Mouse (Mus musculus) heart, embryonic 11.5 days (tissue): ENCODE measurements around the gene Gm12216. TPM values are rescaled to one million over a fixed set of nuclear protein-coding genes. Genes with fewer than 3 reads are reported as not detected.

ENCODE experiments used
- ATAC-seq: fragments of 200-750 bp; cut with Nextera tagmentation; replicated peaks from 2 replicates; pipeline ENCODE4 v1.8.0; 2017; ENCODE audit warnings: moderate library complexity; ENCODE audit not compliant: insufficient number of reproducible peaks, low FRiP score, low TSS enrichment
- H3K27ac ChIP-seq: fragments of 300-500 bp; sonication (generic); 2 replicates; pipeline ENCODE4 v1.5.1; 2014; ENCODE audit warnings: mild to moderate bottlenecking, low read depth, low read length
- H3K27me3 ChIP-seq: fragments of 300-500 bp; sonication (generic); 2 replicates; pipeline ENCODE4 v1.6.1; 2014; ENCODE audit warnings: mild to moderate bottlenecking, low read length, mixed read lengths; ENCODE audit not compliant: control insufficient read depth, insufficient read depth
- H3K36me3 ChIP-seq: fragments of 300-500 bp; sonication (generic); 2 replicates; pipeline ENCODE4 v1.6.1; 2014; ENCODE audit warnings: mild to moderate bottlenecking, low read length, moderate library complexity, mixed read lengths; ENCODE audit not compliant: control insufficient read depth, insufficient read depth
- H3K4me1 ChIP-seq: fragments of 300-500 bp; sonication (generic); 2 replicates; pipeline ENCODE4 v1.6.1; 2014; ENCODE audit warnings: low read length; ENCODE audit not compliant: control insufficient read depth, insufficient read depth
- H3K4me2 ChIP-seq: fragments of 300-500 bp; sonication (generic); 2 replicates; pipeline ENCODE4 v1.6.1; 2014; ENCODE audit warnings: mild to moderate bottlenecking, moderate library complexity
- H3K4me3 ChIP-seq: fragments of 300-500 bp; sonication (generic); 2 replicates; pipeline ENCODE4 v1.5.1; 2014; ENCODE audit warnings: low read depth, low read length
- H3K9ac ChIP-seq: fragments of 300-500 bp; sonication (generic); 2 replicates; pipeline ENCODE4 v1.6.1; 2014; ENCODE audit warnings: mild to moderate bottlenecking, low read depth, low read length, moderate library complexity
- H3K9me3 ChIP-seq: fragments of 300-500 bp; sonication (generic); replicated peaks from 2 replicates; pipeline ENCODE4 v1.6.1; 2016; ENCODE audit warnings: low read length; ENCODE audit not compliant: control insufficient read depth
- WGBS: fragments of 180-500 bp; shearing (Covaris S2); extraction: QIAGEN DNeasy Blood & Tissue Kit; methylation state at CpG from one replicate; pipeline ENCODE4 v1.1.7; 2014; ENCODE audit not compliant: insufficient replicate concordance; 5-methylcytosine and 5-hydroxymethylcytosine counted together
- polyA plus RNA-seq: library from polyadenylated mRNA; unstranded; fragments of >200 nt; fragmentation: Nextera tagmentation; extraction: Ambion mirVana; gene quantifications from 2 replicates; pipeline ENCODE4 v1.2.1, GENCODE M21; 2014

The Gm12216 gene
- polyA plus RNA-seq, 1 experiment from 2014 or later, result not detected

DNA sequence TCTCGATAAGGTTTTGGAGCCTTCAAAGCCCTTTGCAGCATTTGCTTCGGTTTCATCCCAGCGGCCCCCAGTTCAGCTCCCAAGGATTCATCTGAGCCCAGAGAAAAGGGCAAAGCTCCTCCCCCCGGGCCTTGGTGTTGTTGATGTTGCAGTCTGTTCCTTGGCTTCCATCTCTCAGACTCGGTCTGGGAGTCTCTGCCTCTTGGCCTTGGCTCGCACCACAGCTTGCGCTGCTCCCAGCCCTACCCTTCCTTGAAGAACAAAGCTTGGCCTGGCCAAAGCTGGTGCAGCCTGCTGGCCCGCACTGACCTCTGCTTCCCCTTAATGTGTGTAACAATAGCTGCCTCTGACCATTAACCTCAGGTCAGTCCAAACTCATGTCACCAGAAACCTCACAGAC, 70.9 kb downstream of the Gm12216 start:
- no peaks in the 10 kb centered on the region for H3K27me3 ChIP-seq
- H3K27ac ChIP-seq, result no peak overlapping the region
- WGBS, result 66% methylated on average over 8 of the region's 8 CpGs
- H3K4me1 ChIP-seq, result no peaks in the 10 kb centered on the region; the same call in 1 of the 2 replicates
- no peaks in the 10 kb centered on the region; the same call in 1 of the 2 replicates for H3K9me3 ChIP-seq
- no peak for ATAC-seq
- no peak overlapping the region for H3K9ac ChIP-seq
- no peak overlapping the region for H3K4me2 ChIP-seq
- H3K36me3 ChIP-seq, result no peaks in the 10 kb centered on the region
- no peak overlapping the region for H3K4me3 ChIP-seq

DNA sequence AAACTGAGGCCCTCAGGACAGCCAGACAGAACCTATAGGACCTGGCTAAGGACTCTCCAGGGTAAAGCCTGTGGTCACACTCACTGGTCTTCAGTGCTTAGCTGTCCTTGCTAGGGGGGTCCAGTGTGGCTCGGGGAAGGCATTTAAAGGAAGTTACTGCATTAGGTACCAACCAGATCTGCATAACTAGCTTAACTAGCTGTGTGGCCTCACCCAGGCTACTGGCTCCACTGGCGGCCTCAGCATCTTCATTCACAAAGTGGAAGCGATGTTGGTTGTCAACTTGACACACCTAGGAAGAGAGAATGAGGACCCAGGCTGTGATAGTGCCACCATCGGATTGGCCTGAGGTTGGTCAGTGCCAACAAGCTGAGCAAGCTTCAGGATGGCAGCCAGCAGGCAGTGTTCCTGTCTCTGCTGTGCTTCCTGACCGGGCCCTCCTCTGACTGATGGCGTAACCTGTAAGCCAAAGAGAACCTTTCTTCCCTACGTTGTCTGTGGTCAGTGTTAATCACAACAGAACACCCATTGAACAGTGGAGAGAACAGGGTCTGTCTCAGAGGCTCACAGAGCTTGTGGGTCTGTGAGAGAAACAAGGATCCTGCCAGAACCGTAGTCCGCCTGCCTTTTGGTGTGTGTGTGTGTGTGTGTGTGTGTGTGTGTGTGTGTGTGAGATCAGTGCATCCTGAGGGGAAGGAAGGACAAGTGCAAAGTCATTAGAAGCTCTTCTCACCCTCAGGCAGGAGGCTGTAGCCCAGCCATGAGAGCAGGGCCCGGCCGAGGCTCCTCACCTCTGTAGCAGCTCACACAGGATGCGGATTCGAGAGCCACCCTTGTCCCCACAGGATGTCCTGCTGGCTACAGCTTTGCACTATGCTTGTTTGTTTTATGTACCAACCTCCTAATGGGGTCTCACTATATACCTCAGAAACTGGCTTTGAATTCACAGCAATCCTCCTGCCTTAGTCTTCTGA, 72.7 kb downstream of the Gm12216 start:
- Histone ChIP-seq H3K27ac (no peak overlapping the region), H3K9ac (no peak overlapping the region), H3K4me2 (no peak overlapping the region), H3K36me3 (no peaks in the 10 kb centered on the region), H3K9me3 (no peaks in the 10 kb centered on the region; the same call in 1 of the 2 replicates), H3K4me3 (no peak overlapping the region), H3K4me1 (no peaks in the 10 kb centered on the region; the same call in 1 of the 2 replicates), H3K27me3 (no peaks in the 10 kb centered on the region)
- no peak for ATAC-seq
- 73% methylated on average over 13 of the region's 13 CpGs for WGBS

GRCm38 (mm10) chr11:53785311-53785936, 73.6 kb downstream of the Gm12216 start:
- no peak for ATAC-seq
- no peak overlapping the region for H3K4me3 ChIP-seq

DNA sequence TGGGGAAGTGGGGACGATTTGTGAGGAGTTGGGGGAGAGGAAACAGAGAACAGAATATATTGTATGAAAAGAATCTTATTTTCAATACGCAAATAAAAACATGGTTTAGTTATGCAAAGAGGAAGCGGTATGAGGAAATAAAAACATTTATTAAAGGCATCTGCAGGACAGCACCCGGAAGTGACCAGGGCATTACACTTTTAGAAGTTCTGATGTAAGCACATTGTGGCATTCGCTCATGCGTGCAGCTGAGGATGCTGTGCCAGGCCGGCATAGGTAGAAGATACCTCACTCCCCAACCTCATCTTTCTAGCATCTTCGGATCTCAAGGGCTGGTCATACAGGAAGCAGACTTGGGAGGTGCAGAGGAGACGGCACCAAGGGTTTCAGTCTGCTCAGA, 75.8 kb downstream of the Gm12216 start:
- 81% methylated on average over 9 of the region's 9 CpGs for WGBS
- Histone ChIP-seq H3K9ac (no peak overlapping the region), H3K4me3 (no peak overlapping the region), H3K27ac (no peak overlapping the region), H3K27me3 (no peaks in the 10 kb centered on the region), H3K4me1 (no peaks in the 10 kb centered on the region), H3K9me3 (no peaks in the 10 kb centered on the region), H3K36me3 (no peaks in the 10 kb centered on the region), H3K4me2 (no peak overlapping the region)
- ATAC-seq, result no peak

More at GRCm38 (mm10) chr11:53785311-53785936, 73.6 kb downstream of the Gm12216 start:
- H3K4me2 ChIP-seq, result no peak overlapping the region
- WGBS, result 73% methylated on average over 3 of the region's 3 CpGs
- no peak overlapping the region for H3K9ac ChIP-seq
- H3K4me1 ChIP-seq, result no peaks in the 10 kb centered on the region; the same call in 1 of the 2 replicates
- H3K9me3 ChIP-seq, result no peaks in the 10 kb centered on the region; the same call in 1 of the 2 replicates
- no peaks in the 10 kb centered on the region for H3K27me3 ChIP-seq
- no peak overlapping the region for H3K27ac ChIP-seq
- H3K36me3 ChIP-seq, result no peaks in the 10 kb centered on the region

GRCm38 (mm10) chr11:53781964-53782363, 77.1 kb downstream of the Gm12216 start:
- Histone ChIP-seq H3K4me1 (no peaks in the 10 kb centered on the region), H3K4me2 (no peak overlapping the region), H3K9me3 (no peaks in the 10 kb centered on the region), H3K36me3 (no peaks in the 10 kb centered on the region), H3K27ac (no peak overlapping the region), H3K9ac (no peak overlapping the region), H3K27me3 (no peaks in the 10 kb centered on the region), H3K4me3 (no peak overlapping the region)
- 81% methylated on average over 7 of the region's 7 CpGs for WGBS
- ATAC-seq, result no peak

DNA sequence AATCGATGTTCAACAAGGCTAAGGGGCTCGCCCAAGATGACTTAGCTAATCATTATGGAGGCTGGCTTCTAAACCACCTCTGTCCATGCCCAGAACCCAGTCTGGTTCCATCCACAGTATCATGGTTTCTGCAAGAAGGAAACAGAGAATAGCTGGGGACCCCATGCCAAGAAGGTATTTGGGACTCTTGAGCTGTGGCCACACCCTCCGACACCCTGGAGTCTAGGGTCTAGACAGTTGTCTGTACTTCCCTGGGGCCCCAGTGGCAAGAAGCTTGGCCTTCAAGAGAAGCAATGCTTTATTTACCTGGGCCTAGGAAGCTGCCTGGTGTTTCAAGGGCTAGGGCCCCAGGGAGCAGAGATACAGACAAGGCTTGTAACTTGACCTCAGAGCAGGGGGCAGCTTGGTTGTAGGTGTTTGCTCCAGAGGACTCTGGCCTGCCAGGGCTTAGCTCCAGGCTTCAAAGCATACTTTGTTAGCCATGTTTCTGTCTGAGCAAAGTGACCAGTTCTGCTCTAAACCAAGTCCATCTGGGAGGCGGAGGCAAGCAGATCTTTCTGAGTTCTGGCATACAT, 77.8 kb downstream of the Gm12216 start:
- Histone ChIP-seq H3K4me2 (no peak overlapping the region), H3K4me1 (no peaks in the 10 kb centered on the region), H3K27me3 (no peaks in the 10 kb centered on the region), H3K27ac (no peak overlapping the region), H3K9ac (no peak overlapping the region), H3K4me3 (no peak overlapping the region), H3K36me3 (peaks cover 5% of the 10 kb centered on the region), H3K9me3 (no peaks in the 10 kb centered on the region)
- no peak for ATAC-seq
- WGBS, result 72% methylated on average over 4 of the region's 4 CpGs

GRCm38 (mm10) chr11:53780262-53780661, 78.8 kb downstream of the Gm12216 start:
- 42% methylated on average over 3 of the region's 3 CpGs for WGBS

DNA sequence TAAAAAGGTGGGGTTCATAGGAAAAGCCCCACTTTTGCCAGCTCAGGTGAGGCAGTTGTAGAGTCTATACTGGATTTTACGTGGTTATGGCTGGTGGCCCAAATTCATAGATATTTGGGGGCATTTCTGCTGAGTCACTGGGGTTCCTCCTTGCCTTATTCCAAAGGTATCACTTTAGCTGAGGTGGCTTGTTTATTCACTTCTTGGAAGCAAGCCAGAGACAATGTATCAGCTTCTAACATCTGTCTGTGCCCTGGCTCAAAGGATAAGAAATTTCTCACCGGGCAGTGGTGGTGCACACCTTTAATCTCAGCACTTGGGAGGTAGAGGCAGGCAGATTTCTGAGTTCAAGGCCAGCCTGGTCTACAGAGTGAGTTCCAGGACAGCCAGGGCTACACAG, 79.2 kb downstream of the Gm12216 start:
- Histone ChIP-seq H3K9me3 (no peaks in the 10 kb centered on the region), H3K27ac (no peak overlapping the region), H3K4me3 (no peak overlapping the region), H3K27me3 (no peaks in the 10 kb centered on the region), H3K4me1 (no peaks in the 10 kb centered on the region), H3K4me2 (no peak overlapping the region), H3K9ac (no peak overlapping the region), H3K36me3 (peaks cover 11% of the 10 kb centered on the region)
- WGBS, result 71% methylated on average over 2 of the region's 2 CpGs
- ATAC-seq, result no peak

More at GRCm38 (mm10) chr11:53780262-53780661, 78.8 kb downstream of the Gm12216 start:
- H3K9me3 ChIP-seq, result no peaks in the 10 kb centered on the region
- H3K4me3 ChIP-seq, result no peak overlapping the region
- H3K4me2 ChIP-seq, result no peak overlapping the region
- no peak for ATAC-seq
- peaks cover 8% of the 10 kb centered on the region for H3K36me3 ChIP-seq
- H3K4me1 ChIP-seq, result no peaks in the 10 kb centered on the region
- H3K27me3 ChIP-seq, result no peaks in the 10 kb centered on the region
- H3K9ac ChIP-seq, result no peak overlapping the region
- H3K27ac ChIP-seq, result no peak overlapping the region
